In genomic region chr11:107471071-107471720, GRCm38 (mm10) we compare ENCODE assay signal across 7 mouse cellular contexts. TPM values are rescaled to one million over a fixed set of nuclear protein-coding genes. Genes with fewer than 3 reads are reported as not detected.
DNase-seq lines count a peak whose midpoint lies in the region; ATAC-seq lines count a peak whose summit lies in the region.

No protein-coding gene starts in this region.

- intact Hi-C loops in left cerebral cortex, postnatal 10 days (cut with DNase I) = no loop called here

- no peaks in the 10 kb centered on the region for H3K9me3 ChIP-seq in megakaryocyte, embryonic 14.5 days
- no peaks in the 10 kb centered on the region for H3K9me3 ChIP-seq in embryonic facial prominence, embryonic 14.5 days (ENCODE audit: control insufficient read depth, low read length)
- no peaks in the 10 kb centered on the region for H3K9me3 ChIP-seq in limb, embryonic 12.5 days
- H3K9me3 ChIP-seq in stomach, embryonic 16.5 days (replicated peaks; ENCODE audit: control insufficient read depth, low read length) = no peaks in the 10 kb centered on the region

- no peak for ATAC-seq in megakaryocyte, adult 5-6 weeks (ENCODE audit: poor library complexity, severe bottlenecking)
- no peak for ATAC-seq in embryonic facial prominence, embryonic 14.5 days (ENCODE audit: low read depth)
- ATAC-seq in limb, embryonic 12.5 days (ENCODE audit: insufficient number of reproducible peaks, insufficient read depth, low FRiP score, low TSS enrichment, low read depth) = no peak
- no peak for ATAC-seq in stomach, embryonic 16.5 days (ENCODE audit: insufficient read depth, low FRiP score)

- H3K4me2 ChIP-seq in embryonic facial prominence, embryonic 14.5 days (ENCODE audit: low read depth, low read length) = peak overlapping the region; percentile 78
- H3K4me2 ChIP-seq in limb, embryonic 12.5 days = peak overlapping the region; percentile 76
- peak overlapping the region; percentile 89 for H3K4me2 ChIP-seq in stomach, embryonic 16.5 days (ENCODE audit: low read depth, low read length)

- no peaks in the 10 kb centered on the region for H3K36me3 ChIP-seq in megakaryocyte, embryonic 14.5 days (replicated peaks; ENCODE audit: low read length)
- H3K36me3 ChIP-seq in embryonic facial prominence, embryonic 14.5 days (ENCODE audit: control insufficient read depth, insufficient read depth, low read length) = no peaks in the 10 kb centered on the region
- H3K36me3 ChIP-seq in limb, embryonic 12.5 days = no peaks in the 10 kb centered on the region
- no peaks in the 10 kb centered on the region for H3K36me3 ChIP-seq in stomach, embryonic 16.5 days (ENCODE audit: control insufficient read depth, insufficient read depth, low read length)

- DNase-seq in embryonic facial prominence, embryonic 14.5 days (ENCODE audit: low spot score) = peak; percentile 85
- no peak for DNase-seq in left cerebral cortex, postnatal 10 days (ENCODE audit: extremely low spot score in 1 of 2, low spot score in 2 of 2)
- no peak for DNase-seq in layer of hippocampus, postnatal 14 days (ENCODE audit: low spot score in 2 of 2)

- H3K4me3 ChIP-seq in megakaryocyte, embryonic 14.5 days (replicated peaks) = peak overlapping the region; percentile 98
- peak overlapping the region; percentile 92 for H3K4me3 ChIP-seq in embryonic facial prominence, embryonic 14.5 days (ENCODE audit: low read depth, low read length)
- peak overlapping the region; percentile 86 for H3K4me3 ChIP-seq in limb, embryonic 12.5 days (replicated peaks)
- H3K4me3 ChIP-seq in stomach, embryonic 16.5 days (replicated peaks; ENCODE audit: low read length) = peak overlapping the region; percentile 54

- WGBS in embryonic facial prominence, embryonic 14.5 days = 2% methylated on average over 11 of the region's 11 CpGs
- WGBS in limb, embryonic 12.5 days = 2% methylated on average over 11 of the region's 11 CpGs
- 5% methylated on average over 11 of the region's 11 CpGs for WGBS in stomach, embryonic 16.5 days

- H3K27me3 ChIP-seq in megakaryocyte, embryonic 14.5 days (replicated peaks) = no peaks in the 10 kb centered on the region
- H3K27me3 ChIP-seq in embryonic facial prominence, embryonic 14.5 days (replicated peaks; ENCODE audit: control insufficient read depth, insufficient read depth, low read length) = no peaks in the 10 kb centered on the region
- H3K27me3 ChIP-seq in limb, embryonic 12.5 days = no peaks in the 10 kb centered on the region
- H3K27me3 ChIP-seq in stomach, embryonic 16.5 days (ENCODE audit: control insufficient read depth, insufficient read depth, low read length) = no peaks in the 10 kb centered on the region

- H3K27ac ChIP-seq in embryonic facial prominence, embryonic 14.5 days (replicated peaks; ENCODE audit: low read depth, low read length) = peak overlapping the region; percentile 96
- peak overlapping the region; percentile 94 for H3K27ac ChIP-seq in limb, embryonic 12.5 days
- H3K27ac ChIP-seq in stomach, embryonic 16.5 days (ENCODE audit: low read length) = peak overlapping the region; percentile 81

- H3K4me1 ChIP-seq in megakaryocyte, embryonic 14.5 days = peaks cover 40% of the 10 kb centered on the region
- peaks cover 22% of the 10 kb centered on the region for H3K4me1 ChIP-seq in embryonic facial prominence, embryonic 14.5 days (ENCODE audit: control insufficient read depth, insufficient read depth, low read length)
- H3K4me1 ChIP-seq in limb, embryonic 12.5 days (replicated peaks) = peaks cover 24% of the 10 kb centered on the region
- peaks cover 23% of the 10 kb centered on the region for H3K4me1 ChIP-seq in stomach, embryonic 16.5 days (ENCODE audit: control insufficient read depth, insufficient read depth, low read length)

- peak overlapping the region; percentile 82 for H3K9ac ChIP-seq in embryonic facial prominence, embryonic 14.5 days (ENCODE audit: low read depth, low read length)
- no peak overlapping the region for H3K9ac ChIP-seq in limb, embryonic 12.5 days (replicated peaks)
- peak overlapping the region; percentile 73 for H3K9ac ChIP-seq in stomach, embryonic 16.5 days (ENCODE audit: low read length)

RNA-seq across cellular contexts. Expression of gene Pitpnc1, which starts 0.7 kb away (rescaled TPM):
- 1.4 and 5.1 TPM in 2 replicates for polyA plus RNA-seq in megakaryocyte, embryonic 14.5 days (2012; ENCODE audit: insufficient read depth, low replicate concordance)
- 14.5 and 15.4 TPM in 2 replicates for total RNA-seq in megakaryocyte, adult 5-6 weeks (2015)
- 8.5 and 11.7 TPM in 2 replicates for total RNA-seq in megakaryocyte, adult 5-6 weeks (2017)
- 20.6 and 21.2 TPM in 2 replicates for polyA plus RNA-seq in embryonic facial prominence, embryonic 14.5 days (2014; fragmentation: Nextera tagmentation; extraction: Ambion mirVana)
- polyA plus RNA-seq in limb, embryonic 12.5 days (2016; fragmentation: Nextera tagmentation; extraction: Ambion mirVana) = 31.9 and 34.9 TPM in 2 replicates
- polyA plus RNA-seq in stomach, embryonic 16.5 days (2015; fragmentation: Nextera tagmentation; extraction: Ambion mirVana) = 10.4 and 13.9 TPM in 2 replicates
- total RNA-seq in left cerebral cortex, postnatal 10 days (2021) = 10 to 100 TPM; 76.1 to 83.2 TPM
- 10 to 100 TPM; 50.5 to 72.8 TPM for total RNA-seq in layer of hippocampus, postnatal 14 days (2021)

RNA-seq across cellular contexts. Expression of gene Psmd12, which starts 8.1 kb away (rescaled TPM):
- polyA plus RNA-seq in megakaryocyte, embryonic 14.5 days (2012; ENCODE audit: insufficient read depth, low replicate concordance) = 5.1 and 28.0 TPM in 2 replicates
- total RNA-seq in megakaryocyte, adult 5-6 weeks (2015) = 55.9 and 65.5 TPM in 2 replicates
- total RNA-seq in megakaryocyte, adult 5-6 weeks (2017) = 86.4 and 86.6 TPM in 2 replicates
- polyA plus RNA-seq in embryonic facial prominence, embryonic 14.5 days (2014; fragmentation: Nextera tagmentation; extraction: Ambion mirVana) = 154 and 160 TPM in 2 replicates
- 186 and 196 TPM in 2 replicates for polyA plus RNA-seq in limb, embryonic 12.5 days (2016; fragmentation: Nextera tagmentation; extraction: Ambion mirVana)
- 163 and 175 TPM in 2 replicates for polyA plus RNA-seq in stomach, embryonic 16.5 days (2015; fragmentation: Nextera tagmentation; extraction: Ambion mirVana)
- 10 to 100 TPM; 78.1 to 82.1 TPM for total RNA-seq in left cerebral cortex, postnatal 10 days (2021)
- total RNA-seq in layer of hippocampus, postnatal 14 days (2021) = 10 to 100 TPM; 70.5 to 72.9 TPM
